Mouse (Mus musculus) testis, postnatal 10 days (tissue): ENCODE data around the gene Slu7.
A peak's percentile ranks its signal among the peaks of the same experiment; 100 is the strongest.

Experiments used
- DNase-seq: peaks from one replicate; pipeline ENCODE4 v3.0.0; 2021; ENCODE audit warnings: low spot score

Gene Slu7

DNA sequence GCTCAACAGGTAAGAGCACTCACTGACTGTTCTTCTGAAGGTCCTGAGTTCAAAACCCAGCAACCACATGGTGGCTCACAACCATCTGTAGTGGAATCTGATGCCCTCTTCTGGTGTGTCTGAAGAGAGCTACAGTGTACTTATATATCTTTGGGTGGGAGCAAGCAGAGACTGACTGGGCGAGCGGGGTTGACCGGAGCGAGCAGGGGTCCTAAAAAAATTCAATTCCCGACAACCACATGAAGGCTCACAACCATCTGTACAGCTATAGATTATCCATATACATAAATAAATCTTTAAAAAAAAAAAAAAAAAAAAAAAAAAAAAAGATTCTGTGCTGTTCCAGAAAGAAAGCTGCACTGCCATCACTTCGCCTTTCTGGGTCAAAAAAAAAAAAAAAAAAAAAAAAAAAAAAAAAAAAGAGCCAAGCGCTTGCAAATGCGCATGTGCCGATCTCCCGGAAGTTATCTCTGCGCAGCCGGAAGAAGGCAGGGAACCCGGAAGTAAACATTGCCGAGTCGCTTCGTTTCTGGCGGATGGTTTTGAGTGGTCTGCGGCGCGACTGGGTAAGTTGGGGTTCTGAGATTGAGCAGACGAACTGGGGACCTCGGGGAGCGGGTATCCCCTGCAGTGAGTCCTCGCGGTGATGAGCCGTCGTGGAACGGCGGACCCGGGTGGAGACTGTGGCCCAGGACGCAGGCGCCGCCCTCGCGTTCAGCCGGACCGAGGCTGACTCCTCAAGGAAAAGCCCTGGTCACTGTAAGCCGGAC is at the start of gene Slu7:
Slu7 (plus strand) TSS at position 491 of the 770 bp plus-strand sequence.
- DNase-seq, result peak; percentile 79

DNA sequence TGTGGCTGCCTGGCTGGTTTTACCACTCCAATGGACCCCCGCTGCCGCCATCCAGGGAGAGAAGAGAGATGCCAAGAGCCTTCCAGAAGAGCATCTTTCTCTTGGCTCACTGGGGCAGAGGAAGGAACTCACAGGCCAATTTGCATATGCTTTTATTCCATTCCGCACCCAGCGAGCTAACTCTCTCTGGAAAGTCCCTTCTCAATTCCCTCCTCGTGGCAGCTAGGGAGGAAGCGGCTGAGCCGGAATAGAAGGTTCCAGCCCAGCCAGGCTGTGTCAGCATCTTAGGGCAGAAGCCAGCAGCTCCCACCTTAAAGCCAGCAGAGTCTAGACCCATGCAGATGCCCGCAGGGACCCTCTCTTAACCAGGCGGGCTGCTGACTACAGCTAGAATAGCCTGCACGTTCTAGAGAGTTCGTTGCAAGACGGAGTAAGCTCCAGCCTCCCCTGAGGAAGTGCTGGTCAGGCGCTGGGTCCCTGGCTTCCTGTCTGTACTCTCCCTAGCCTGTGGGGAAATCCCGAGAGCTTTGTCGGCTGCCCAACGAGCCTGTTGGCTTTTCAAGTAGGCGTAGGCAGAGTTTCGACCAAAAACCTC is 48.4 kb upstream of the Slu7 start:
- DNase-seq, result peak; percentile 49

DNA sequence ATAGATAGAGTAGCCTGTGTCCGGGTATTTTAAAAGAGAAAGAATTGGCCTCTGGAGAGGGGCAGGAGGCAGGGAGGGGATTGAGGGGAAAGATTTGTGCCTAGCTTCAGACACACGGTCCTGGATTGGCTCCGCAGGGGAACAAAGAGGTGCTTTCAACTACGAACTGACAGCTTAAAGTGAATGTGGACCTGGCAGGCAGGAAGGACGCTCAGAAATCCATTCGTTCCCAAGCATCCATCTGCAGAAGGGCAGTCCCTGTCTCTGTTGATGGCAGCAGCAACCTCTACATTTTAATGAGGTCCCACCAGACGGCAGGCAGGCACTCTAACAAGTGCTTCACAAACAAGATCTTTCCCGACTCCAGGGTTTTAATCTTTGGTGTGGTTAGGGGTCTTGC is 47.8 kb upstream of the Slu7 start:
- DNase-seq, result no peak

DNA sequence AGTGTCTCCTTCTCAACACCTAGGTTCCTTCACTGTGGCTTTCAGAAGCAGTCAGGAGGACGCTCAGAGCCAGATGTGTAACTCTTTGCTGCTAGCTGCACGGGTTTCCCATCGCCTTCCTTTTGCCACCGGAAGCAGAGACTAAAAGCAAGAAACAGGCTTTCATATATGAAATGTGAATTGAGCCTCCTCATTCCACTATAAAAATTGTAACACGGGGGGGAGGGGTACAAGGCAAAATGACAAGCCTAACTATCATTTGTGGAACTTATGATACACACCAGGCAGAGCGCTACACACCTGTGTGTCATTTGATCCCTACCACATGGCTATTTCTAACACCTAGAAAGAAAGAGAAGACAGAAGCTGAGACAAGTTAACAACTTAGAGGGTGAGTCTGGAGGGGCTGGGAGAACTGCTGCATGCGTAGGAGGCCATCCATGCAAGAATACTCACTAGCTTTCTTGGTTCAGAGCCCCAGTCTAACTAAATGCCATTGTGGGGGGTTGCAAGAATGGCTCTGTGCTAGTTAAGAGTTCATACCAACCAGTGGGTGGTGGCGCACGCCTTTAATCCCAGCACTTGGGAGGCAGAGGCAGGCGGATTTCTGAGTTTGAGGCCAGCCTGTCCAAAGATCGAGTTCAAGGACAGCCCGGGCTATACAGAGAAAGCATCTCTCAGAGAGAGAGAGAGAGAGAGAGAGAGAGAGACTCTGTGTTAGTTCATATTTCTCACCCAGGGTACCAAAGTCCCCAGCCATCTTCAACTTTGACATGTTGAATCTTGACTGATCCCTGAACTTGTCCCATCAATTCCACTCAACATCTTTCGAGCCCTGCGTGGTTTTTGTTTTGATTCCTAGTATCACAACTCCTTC is 46.3 kb upstream of the Slu7 start:
- DNase-seq, result no peak

DNA sequence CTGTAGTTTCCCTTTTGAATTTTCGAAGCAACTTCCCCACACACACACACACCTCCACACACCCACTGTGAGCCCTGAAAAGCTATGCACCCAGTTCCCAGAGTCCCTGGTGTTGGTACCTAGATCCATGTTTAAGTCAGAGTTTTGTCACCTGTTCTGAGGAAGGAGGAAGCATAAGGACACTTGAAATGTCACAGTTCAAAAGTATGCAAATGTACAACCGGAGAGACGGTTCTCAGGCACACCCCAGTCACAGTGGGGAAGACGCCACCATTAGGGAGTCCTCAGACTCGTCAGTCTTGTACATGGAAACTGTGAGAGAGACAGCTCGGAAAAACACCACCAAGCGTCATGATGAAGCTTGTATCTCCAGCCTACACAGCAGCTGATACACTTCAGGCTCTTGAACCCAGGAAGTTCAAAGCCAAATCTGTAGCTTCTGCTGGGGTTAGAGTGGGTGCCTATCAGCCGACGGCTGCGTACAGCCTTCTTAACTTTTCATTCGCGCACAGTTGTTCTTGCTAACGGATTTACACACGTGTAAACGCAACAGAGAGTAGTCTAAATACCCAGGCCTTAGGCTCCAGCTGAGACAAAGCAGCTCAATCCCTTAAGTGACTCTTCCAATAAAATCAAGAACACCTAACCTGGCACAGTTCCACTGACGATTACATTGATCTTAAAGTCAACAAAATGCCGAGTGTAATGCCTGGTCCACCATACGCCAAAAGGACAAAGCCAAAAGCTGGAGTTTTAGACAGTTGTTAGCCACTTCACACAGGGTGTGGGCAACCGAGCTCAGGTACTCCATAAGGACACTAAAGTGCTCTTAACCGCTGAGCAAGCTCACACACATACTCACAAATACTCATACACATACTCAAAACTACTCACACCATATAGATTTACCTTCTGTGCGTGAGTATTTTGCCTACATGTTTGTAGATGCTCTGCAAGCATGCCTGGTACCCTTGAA is 45.1 kb upstream of the Slu7 start:
- no peak for DNase-seq

DNA sequence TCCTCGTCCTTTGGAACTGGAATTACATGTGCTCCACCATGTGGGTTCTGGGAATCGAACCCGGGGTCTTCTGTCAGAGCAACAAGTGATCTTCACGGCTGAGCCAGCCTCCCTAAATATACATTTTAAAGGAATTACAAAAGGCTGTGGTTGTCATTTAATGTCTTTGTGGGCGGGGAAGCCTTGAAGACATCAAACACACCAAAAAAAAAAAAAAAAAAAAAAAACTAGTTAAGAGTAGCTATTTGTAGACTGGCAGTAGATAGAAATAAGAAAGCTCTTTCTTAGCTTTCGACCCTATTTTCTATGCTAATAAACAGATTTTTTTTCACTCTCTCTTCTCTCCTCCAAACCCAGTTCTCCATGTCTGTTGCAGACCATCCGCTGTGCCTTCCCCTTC is 44.4 kb upstream of the Slu7 start:
- no peak for DNase-seq

DNA sequence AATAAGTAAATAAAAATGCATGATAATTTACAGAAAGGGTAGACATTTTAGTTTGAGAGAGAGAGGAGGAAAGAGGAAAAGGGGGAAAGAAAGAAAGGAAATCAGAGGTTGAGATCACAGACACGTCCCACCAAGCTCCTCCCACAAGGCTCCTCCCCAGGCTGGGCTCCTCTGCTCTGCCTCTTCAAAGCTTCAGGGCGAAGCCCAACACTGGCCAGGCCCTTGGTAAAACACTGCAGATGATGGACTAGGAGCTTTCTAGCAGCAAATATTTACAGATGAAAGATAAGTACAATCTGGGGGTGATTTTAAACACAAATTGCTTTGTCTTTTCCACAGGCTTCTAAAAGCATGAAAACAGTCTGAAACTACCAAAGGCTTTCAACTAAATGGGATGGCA is 40.8 kb upstream of the Slu7 start:
- no peak for DNase-seq

DNA sequence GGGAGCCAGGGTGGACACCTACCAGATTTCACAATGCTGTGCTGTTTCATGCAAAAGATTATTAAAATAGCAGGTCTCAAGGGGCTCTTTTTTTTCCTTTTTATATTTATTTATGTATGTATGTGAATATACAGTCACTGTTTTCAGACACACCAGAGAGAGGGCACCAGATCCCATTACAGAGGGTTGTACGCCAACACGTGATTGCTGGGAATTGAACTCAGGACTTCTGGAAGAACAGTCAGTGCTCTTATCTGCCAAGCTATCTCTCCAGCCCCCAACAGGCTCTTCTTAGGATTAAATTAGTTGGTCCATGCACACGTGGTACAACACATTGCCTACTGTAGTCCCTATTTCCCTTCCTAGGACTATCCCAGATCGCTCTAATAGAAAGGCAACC is 40.2 kb upstream of the Slu7 start:
- DNase-seq, result no peak

DNA sequence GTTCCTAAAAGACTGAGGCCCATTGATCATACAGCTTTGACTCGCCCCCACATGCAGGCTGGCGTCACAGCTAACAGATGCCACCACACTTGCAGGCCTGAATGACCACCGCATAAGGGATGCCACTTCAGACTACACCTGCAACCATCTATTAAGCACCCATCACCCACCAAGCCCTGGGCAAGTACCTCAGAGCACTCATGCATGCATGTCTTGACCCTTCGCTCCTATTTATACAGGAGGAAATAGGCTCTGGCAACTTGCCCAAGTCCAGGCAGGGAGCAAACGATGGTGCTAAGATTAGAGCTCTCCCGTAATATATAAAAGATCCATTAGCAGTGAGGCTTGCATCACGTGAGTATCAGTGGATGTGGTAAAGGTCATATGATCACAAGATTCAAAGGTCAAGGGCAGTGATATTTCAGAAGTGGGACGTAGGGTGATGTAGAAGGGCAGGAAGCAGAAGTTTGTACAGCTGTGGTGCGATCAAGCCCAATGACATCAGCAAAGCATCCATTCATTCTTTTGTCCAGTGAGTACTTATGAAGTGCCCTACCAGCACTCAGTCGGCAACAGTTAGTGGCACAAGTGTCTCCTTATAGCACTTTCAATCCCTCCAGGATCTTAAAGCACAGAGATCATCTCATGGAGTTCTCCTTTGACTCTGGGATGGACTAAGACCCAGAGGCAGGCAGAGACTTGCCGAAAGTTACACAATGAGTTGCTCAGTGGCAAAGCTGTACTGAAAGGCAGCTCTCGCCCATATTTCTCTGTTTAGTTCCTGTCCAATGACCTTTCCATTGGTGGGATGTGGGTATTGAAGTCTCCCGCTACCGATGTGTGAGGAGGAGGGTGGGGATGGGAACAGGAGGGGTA is 38.2 kb upstream of the Slu7 start:
- DNase-seq, result no peak

DNA sequence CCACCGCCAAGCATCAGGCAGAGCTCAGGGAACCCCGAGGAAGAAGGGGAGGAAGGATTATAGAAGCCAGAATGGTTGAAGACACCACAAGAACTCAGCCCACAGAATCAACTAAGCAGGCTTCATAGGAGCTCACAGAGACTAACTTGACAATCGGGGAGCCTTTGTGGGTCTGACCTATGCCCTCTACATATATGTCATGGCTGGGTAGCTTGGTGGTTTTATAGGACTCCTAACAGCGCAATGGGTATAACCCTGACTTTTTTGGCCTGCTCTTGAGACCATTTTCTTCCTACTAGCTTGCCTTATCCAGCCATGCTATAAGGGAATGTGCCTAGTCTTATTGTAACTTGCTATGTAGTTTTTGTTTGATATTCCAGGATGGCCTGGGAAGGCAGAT is 37.3 kb upstream of the Slu7 start:
- no peak for DNase-seq

DNA sequence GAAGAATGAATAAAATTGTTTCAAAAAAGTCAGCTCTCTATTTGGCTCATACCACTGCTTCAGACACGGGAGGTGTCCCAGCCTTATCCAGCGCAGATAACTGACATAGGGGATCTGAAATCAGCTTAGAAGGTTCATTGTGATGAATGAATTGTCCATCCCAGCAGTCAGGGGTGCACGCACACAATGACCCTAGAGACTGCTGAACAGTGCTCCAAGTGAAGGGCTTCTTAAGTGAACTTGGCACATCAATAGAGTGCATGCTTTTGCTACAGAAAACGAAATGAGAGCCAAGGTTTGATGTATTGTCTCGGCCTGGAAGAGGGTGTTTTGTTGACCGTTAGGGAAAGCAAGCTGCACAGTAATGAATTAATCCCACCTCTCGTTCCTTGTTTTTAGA is 36.9 kb upstream of the Slu7 start:
- no peak for DNase-seq

DNA sequence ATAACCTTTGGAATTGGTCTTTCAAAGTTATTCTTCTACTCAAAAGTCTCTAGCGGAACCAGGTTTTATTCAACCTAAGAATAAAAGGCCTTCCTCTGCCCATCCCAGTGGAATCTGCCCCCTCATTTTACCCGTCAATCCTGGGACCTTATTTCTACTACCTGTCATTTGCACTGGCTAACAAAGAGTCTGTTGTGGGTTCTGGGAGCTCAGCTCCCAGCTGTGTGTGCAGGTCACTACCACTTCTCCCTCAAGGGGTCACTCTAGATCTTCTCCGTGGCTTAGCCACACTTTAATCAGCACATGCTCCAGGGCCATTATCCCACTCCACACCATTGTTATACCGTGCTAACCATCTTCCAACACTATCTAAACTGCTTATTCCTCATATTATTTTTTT is 34.2 kb upstream of the Slu7 start:
- no peak for DNase-seq

DNA sequence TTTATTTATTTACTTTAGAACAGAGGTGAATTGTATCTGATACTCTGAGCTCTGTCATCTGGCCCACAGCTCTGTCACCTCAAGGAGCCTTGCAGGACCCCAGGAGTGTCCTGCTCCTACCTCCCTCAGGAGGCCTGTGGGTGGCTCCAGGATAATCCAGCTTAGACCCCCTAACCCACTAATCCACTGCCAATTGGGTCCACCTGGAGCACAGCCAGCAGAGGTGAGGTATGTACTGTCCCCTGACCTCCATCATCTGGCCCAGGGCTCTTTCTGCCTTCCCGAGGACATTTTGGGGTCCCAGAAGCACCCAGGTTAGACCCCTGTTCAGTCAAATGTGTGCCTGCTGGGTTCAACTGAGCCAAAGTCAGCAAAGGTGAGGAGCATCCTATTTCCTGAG is 33.4 kb upstream of the Slu7 start:
- no peak for DNase-seq

DNA sequence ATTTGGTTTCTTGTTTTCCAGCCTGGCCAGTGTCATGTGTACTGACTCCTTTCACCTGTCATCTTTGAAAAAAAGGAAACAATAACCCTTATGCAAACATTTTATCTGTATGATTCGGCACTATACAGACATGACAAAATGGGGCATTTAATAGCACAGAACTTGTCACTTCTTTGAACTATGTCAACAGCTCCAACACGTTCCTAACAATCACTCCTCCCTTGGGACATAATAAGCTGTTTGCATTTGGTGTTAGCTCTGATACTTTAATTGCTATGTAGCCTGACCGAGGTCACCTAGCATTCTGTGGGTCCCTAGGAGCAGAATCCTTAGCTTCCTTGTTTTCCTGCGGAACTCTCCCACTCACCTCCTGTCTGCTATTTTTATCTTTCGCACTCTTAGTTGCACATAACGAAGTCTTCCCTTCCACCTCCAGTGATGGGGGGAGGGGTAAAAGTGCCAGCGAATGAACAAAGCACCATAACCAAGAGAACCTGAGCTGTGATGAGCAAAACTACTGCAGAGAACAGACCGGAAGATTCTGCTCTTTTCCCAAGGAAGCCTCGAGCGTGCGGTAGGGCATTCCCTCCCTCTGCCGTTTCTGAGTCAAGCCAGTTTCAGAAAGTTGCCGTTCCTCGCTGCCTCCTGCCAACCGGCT is 29.3 kb upstream of the Slu7 start:
- DNase-seq, result no peak

DNA sequence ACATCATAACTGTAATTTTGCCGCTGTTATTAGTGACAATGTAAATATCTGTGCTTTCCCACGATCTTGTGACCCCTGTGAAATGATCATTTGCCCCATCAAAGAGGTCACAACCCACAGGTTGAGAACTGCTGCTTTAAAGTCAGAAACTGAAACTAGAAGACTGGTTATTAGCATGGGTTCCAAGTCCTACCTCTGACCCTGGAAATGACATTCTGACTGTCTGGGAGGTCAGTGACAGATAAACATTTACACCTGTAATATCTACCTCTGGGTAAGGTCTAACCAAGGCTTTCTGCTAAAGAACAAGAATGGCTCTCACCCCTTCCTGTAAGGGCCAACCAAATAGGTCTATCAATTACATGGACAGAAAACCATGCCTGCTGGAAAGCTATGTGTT is 24.7 kb upstream of the Slu7 start:
- DNase-seq, result no peak

DNA sequence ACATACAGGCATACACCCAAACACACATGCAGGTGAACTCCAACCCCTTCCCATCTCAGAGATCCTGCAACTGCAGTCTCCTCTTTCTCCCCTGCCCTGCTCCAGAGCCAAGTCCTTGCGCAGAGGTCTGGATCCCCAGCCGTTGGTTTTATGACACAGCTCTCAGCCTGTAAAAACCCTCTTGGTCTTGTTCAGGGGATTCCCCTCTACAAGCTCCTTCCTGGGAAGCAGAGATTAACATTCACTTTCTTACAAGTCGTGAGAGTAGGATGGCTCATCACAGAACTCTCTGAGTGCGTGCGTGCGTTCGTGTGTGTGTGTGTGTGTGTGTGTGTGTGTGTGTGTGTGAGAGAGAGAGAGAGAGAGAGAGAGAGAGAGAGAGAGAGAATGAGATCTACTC is 23.3 kb upstream of the Slu7 start:
- DNase-seq, result no peak

DNA sequence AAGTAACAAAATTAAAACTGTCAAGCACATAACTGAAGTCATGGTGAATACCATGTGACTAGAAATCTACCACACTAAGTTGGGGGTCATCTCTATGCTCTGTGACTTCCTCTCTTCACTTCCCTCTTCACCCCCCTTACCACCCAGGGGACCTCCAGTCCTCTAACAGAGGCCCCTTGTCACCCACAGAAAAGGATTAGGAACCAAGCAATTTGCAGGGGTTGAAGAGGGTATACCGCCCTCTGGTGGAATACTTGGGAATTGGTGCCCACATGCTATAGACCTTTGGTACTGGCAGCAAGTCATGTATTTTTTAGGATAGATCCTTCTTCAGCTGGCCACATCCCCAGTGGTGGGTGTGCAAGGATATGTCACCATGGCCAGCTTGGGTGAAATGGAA is 22.1 kb upstream of the Slu7 start:
- peak; percentile 78 for DNase-seq

DNA sequence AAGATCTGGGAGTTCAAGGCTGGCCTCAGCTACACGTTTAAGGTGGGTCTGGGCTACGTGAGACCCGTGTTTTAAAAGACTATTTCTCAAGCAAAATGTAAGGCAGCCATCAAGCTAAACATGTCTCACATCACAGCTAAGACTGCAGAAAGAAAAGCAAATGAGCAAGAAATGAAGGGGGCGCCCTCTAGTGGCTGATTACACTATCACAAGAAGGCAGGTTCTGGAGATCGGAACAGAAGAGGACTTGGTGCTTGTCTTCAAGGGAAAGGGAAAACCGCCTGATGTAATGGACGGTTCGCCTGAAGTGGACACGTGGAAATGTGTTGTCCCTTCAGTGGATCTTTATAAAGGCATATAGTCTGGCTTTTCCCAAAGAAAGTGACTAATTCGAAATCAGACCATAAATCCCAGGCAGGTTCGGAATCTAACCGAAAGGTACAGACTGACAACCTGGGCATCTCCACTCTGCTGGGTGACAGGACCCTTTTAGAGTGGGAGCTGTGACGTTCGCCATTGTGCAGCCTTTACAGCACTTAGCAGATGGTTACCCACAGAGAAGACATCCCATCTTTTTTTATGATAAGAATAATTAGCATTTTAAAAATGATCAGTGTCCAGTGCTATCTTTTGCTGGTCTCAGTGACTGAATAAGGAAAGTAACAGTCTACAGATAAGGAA is 20.6 kb upstream of the Slu7 start:
- DNase-seq, result peak; percentile 86

DNA sequence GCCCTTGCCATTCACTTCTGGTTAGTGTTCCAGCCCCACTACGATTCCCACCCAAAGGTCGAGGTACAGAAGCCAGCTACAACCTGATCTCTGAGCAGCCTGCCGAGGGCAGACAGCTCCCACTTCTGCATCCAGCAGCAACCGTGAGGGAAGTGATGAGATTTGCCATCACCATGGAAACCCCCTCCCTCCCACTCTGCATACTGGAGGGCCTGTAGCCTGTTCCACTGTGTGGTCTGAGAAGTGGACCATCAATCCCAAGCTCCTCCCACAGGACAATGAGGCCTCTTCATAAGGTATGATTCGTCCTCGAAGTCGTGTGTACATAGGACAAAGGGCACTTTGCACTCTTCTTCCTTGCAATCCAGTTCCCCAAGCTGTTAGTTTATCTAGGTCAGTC is 16.3 kb upstream of the Slu7 start:
- DNase-seq, result no peak

DNA sequence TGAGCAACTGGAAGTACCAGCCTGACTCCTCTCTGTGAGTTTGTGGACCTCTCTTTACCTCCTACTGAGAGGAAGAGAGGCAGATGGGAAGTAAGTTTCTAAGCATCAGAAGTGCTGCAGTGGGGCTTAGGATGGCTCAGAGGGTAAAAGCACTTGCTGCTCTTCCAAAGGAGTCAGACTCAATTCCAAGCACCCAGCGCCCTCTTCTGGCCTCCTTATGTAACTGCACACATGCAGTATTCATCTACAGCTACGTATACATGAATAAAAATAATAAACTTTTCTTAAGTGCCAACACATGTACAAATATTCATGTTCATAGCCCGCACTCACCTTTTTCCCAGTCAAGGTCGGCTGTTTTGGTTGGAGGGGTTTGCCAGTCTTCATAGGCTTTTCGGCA is 9.2 kb upstream of the Slu7 start:
- DNase-seq, result peak; percentile 50
